Mouse (Mus musculus): Measurements from ENCODE around the gene Ncor1.
"Not testable (repeated sequence)": the region's sequence is repeated elsewhere in the genome, so short reads cannot be mapped to it uniquely, and the experiment has no call there.

Gene Ncor1

GRCm38 (mm10) chr11:62457891-62458270 lies 460 bp downstream of the Ncor1 start:
- DNase-seq (ENCODE audit: low spot score): no peak

- peak; percentile 82 for DNase-seq (ENCODE audit: low spot score)
These were observed 975 bp downstream of the Ncor1 start for GRCm38 (mm10) chr11:62457241-62457890.

- peak; percentile 57 for DNase-seq (ENCODE audit: low spot score)
These were observed 1.7 kb downstream of the Ncor1 start for GRCm38 (mm10) chr11:62456483-62457172.

- no peak for DNase-seq (ENCODE audit: low spot score)
These were observed 2.3 kb downstream of the Ncor1 start for GRCm38 (mm10) chr11:62456021-62456482.

- DNase-seq (ENCODE audit: low spot score): no peak
These were observed 3.1 kb downstream of the Ncor1 start for GRCm38 (mm10) chr11:62455193-62455592.

- DNase-seq (ENCODE audit: low spot score): no peak
These were observed 9.4 kb downstream of the Ncor1 start for GRCm38 (mm10) chr11:62448971-62449370.

GRCm38 (mm10) chr11:62445799-62446198 lies 12.5 kb downstream of the Ncor1 start:
- DNase-seq (ENCODE audit: low spot score): no peak

GRCm38 (mm10) chr11:62440670-62441315 lies 17.5 kb downstream of the Ncor1 start:
- DNase-seq (ENCODE audit: low spot score): no peak

GRCm38 (mm10) chr11:62432211-62432610 lies 26.1 kb downstream of the Ncor1 start:
- DNase-seq (ENCODE audit: low spot score): no peak

GRCm38 (mm10) chr11:62427105-62427504 lies 31.2 kb downstream of the Ncor1 start:
- peak; percentile 13 for DNase-seq (ENCODE audit: low spot score)

- DNase-seq (ENCODE audit: low spot score): no peak
These were observed 32.1 kb downstream of the Ncor1 start for GRCm38 (mm10) chr11:62426266-62426665.

GRCm38 (mm10) chr11:62424525-62424924 lies 33.8 kb downstream of the Ncor1 start:
- DNase-seq (ENCODE audit: low spot score): no peak

GRCm38 (mm10) chr11:62415026-62415425 lies 43.3 kb downstream of the Ncor1 start:
- no peak for DNase-seq (ENCODE audit: low spot score)

- DNase-seq (ENCODE audit: low spot score): no peak
These were observed 48.7 kb downstream of the Ncor1 start for GRCm38 (mm10) chr11:62409611-62410010.

GRCm38 (mm10) chr11:62408848-62409247 lies 49.5 kb downstream of the Ncor1 start:
- DNase-seq (ENCODE audit: low spot score): no peak

GRCm38 (mm10) chr11:62396405-62396804 lies 61.9 kb downstream of the Ncor1 start:
- DNase-seq (ENCODE audit: low spot score): peak; percentile 29

- no peak for DNase-seq (ENCODE audit: low spot score)
These were observed 70.0 kb downstream of the Ncor1 start for GRCm38 (mm10) chr11:62388331-62388679.

- DNase-seq (ENCODE audit: low spot score): no peak
These were observed 70.6 kb downstream of the Ncor1 start for GRCm38 (mm10) chr11:62387608-62388330.

GRCm38 (mm10) chr11:62377202-62377851 lies 81.0 kb downstream of the Ncor1 start:
- not testable (repeated sequence) for DNase-seq (ENCODE audit: low spot score)

GRCm38 (mm10) chr11:62371776-62372175 lies 86.6 kb downstream of the Ncor1 start:
- DNase-seq (ENCODE audit: low spot score): no peak

GRCm38 (mm10) chr11:62369924-62370323 lies 88.4 kb downstream of the Ncor1 start:
- DNase-seq (ENCODE audit: low spot score): no peak

- no peak for DNase-seq (ENCODE audit: low spot score)
These were observed 91.5 kb downstream of the Ncor1 start for GRCm38 (mm10) chr11:62366879-62367278.
